In the genomic region with DNA sequence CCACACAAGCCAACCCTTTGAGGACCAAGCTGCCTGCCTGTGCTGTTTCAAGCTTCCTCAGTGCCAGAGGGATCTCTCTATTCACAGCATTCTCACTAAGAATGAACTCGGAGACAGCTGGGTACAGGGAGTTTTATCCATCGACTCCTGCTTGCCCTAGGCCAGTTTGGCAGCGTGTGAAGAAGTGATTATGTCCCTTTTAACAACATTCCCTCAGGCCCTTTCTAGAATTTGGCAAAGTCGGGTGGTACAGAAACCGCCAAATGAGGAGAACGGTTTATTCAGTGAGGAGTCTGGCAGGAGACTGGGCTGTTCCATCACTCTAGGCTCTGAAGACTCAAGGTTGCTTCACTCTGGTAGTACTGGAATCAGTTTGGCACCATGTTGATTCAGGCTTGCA, we compare ENCODE assay signal across 9 mouse cellular contexts. TPM values are rescaled to one million over a fixed set of nuclear protein-coding genes. Genes with fewer than 3 reads are reported as not detected.
A peak's percentile ranks its signal among the peaks of the same experiment; 100 is the strongest.
DNase-seq lines count a peak whose midpoint lies in the region; ATAC-seq and TF ChIP-seq lines count a peak whose summit lies in the region.
"Had no signal": no experiment of that assay in that cellular context is flagged by ENCODE, and none has a peak within 500 bp of the region (broad histone marks: within the 10 kb centered on the region; RNA-seq: fewer than 3 reads in every experiment).

No protein-coding gene starts in this region.

- no peaks in the 10 kb centered on the region for H3K9me3 ChIP-seq in heart, embryonic 16.5 days (replicated peaks; ENCODE audit: control insufficient read depth, low read length)
- H3K9me3 ChIP-seq in neural tube, embryonic 11.5 days (ENCODE audit: control insufficient read depth, low read length), result no peaks in the 10 kb centered on the region
- no peaks in the 10 kb centered on the region for H3K9me3 ChIP-seq in limb, embryonic 11.5 days (ENCODE audit: control insufficient read depth, low read length)
- H3K9me3 ChIP-seq in stomach, postnatal 0 days (ENCODE audit: control insufficient read depth, low read length), result no peaks in the 10 kb centered on the region

- no peak for TF ChIP-seq CTCF in stomach, postnatal 0 days (IDR thresholded peaks at IDR 0.05; ENCODE audit: low read depth)

- intact Hi-C loops in heart, postnatal 36 days (cut with DNase I), result no loop called here

- H3K36me3 ChIP-seq in heart, embryonic 16.5 days (ENCODE audit: control insufficient read depth, insufficient read depth), result no peaks in the 10 kb centered on the region
- H3K36me3 ChIP-seq in neural tube, embryonic 11.5 days (ENCODE audit: control insufficient read depth, insufficient read depth, low read length), result peaks cover 8% of the 10 kb centered on the region
- no peaks in the 10 kb centered on the region for H3K36me3 ChIP-seq in limb, embryonic 11.5 days (ENCODE audit: control insufficient read depth, insufficient read depth, low read length)
- no peaks in the 10 kb centered on the region; the same call in 1 of the 2 replicates for H3K36me3 ChIP-seq in stomach, postnatal 0 days (ENCODE audit: control insufficient read depth, insufficient read depth, low read length)

- WGBS in heart, embryonic 16.5 days, result 39% methylated on average over 6 of the region's 6 CpGs
- WGBS in neural tube, embryonic 11.5 days, result 21% methylated on average over 6 of the region's 6 CpGs
- 14% methylated on average over 6 of the region's 6 CpGs for WGBS in limb, embryonic 11.5 days
- 52% methylated on average over 6 of the region's 6 CpGs for WGBS in stomach, postnatal 0 days

- no peak overlapping the region for H3K27ac ChIP-seq in heart, embryonic 16.5 days (ENCODE audit: low read length)
- no peak overlapping the region for H3K27ac ChIP-seq in neural tube, embryonic 11.5 days (ENCODE audit: low read depth, low read length)
- H3K27ac ChIP-seq in limb, embryonic 11.5 days (replicated peaks; ENCODE audit: low read depth, low read length), result no peak overlapping the region
- H3K27ac ChIP-seq in stomach, postnatal 0 days (replicated peaks), result no peak overlapping the region

- H3K4me2 ChIP-seq in heart, embryonic 16.5 days (ENCODE audit: low read depth, low read length), result peak overlapping the region; percentile 83
- peak overlapping the region; percentile 62; the same call in 1 of the 2 replicates for H3K4me2 ChIP-seq in neural tube, embryonic 11.5 days (ENCODE audit: low read depth)
- peak overlapping the region; percentile 89; the same call in 1 of the 2 replicates for H3K4me2 ChIP-seq in limb, embryonic 11.5 days (ENCODE audit: low read depth, severe bottlenecking)
- peak overlapping the region; percentile 83; the same call in 1 of the 2 replicates for H3K4me2 ChIP-seq in stomach, postnatal 0 days (replicated peaks; ENCODE audit: low read depth)

- H3K4me1 ChIP-seq in heart, embryonic 16.5 days (ENCODE audit: control insufficient read depth, insufficient read depth, low read length), result peaks cover 23% of the 10 kb centered on the region
- H3K4me1 ChIP-seq in neural tube, embryonic 11.5 days (ENCODE audit: control insufficient read depth, insufficient read depth, low read length), result peaks cover 11% of the 10 kb centered on the region; the same call in 1 of the 2 replicates
- peaks cover 22% of the 10 kb centered on the region for H3K4me1 ChIP-seq in limb, embryonic 11.5 days (ENCODE audit: control insufficient read depth, insufficient read depth, low read length)
- H3K4me1 ChIP-seq in stomach, postnatal 0 days (replicated peaks; ENCODE audit: control insufficient read depth, insufficient read depth), result 0 out of 2 replicates have a peak, but pooled peaks cover 2% of the 10 kb centered on the region

- peaks cover 88% of the 10 kb centered on the region for H3K27me3 ChIP-seq in heart, embryonic 16.5 days (ENCODE audit: control insufficient read depth, insufficient read depth, low read length)
- peaks cover 72% of the 10 kb centered on the region for H3K27me3 ChIP-seq in neural tube, embryonic 11.5 days (ENCODE audit: control insufficient read depth, insufficient read depth, low read length)
- H3K27me3 ChIP-seq in limb, embryonic 11.5 days (ENCODE audit: control insufficient read depth, insufficient read depth, low read length), result peaks cover 77% of the 10 kb centered on the region
- peaks cover 28% of the 10 kb centered on the region for H3K27me3 ChIP-seq in stomach, postnatal 0 days (ENCODE audit: control insufficient read depth, insufficient read depth, low read length)

- no peak for DNase-seq in heart, postnatal 36 days
- no peak for DNase-seq in neural tube, embryonic 11.5 days (ENCODE audit: low spot score)
- no peak for DNase-seq in neural tube, embryonic 10.5 days (ENCODE audit: extremely low spot score, low spot score)
- DNase-seq in limb, embryonic 11.5 days (ENCODE audit: low spot score), result no peak
- no peak for DNase-seq in stomach, postnatal 0 days (ENCODE audit: low spot score)
- DNase-seq in adrenal gland, postnatal 25 days, result no peak
- no peak for DNase-seq in spleen, postnatal 10 days (ENCODE audit: low spot score in 2 of 2)

- no peak for TF ChIP-seq EP300 in stomach, postnatal 0 days (optimal IDR thresholded peaks at IDR 0.05)

- no peak overlapping the region for H3K9ac ChIP-seq in heart, embryonic 16.5 days (ENCODE audit: low read length)
- no peak overlapping the region for H3K9ac ChIP-seq in neural tube, embryonic 11.5 days (ENCODE audit: low read length)
- no peak overlapping the region for H3K9ac ChIP-seq in limb, embryonic 11.5 days (ENCODE audit: low read length)
- H3K9ac ChIP-seq in stomach, postnatal 0 days (ENCODE audit: low read length), result no peak overlapping the region

- ATAC-seq in heart, embryonic 16.5 days (replicated peaks; ENCODE audit: extremely low read depth, insufficient read depth, low FRiP score), result no peak
- ATAC-seq in neural tube, embryonic 11.5 days (ENCODE audit: insufficient read depth, low FRiP score, low TSS enrichment), result no peak
- ATAC-seq in limb, embryonic 11.5 days (ENCODE audit: insufficient number of reproducible peaks, low FRiP score, low TSS enrichment, low read depth), result no peak
- ATAC-seq in stomach, postnatal 0 days (ENCODE audit: low FRiP score, low TSS enrichment), result no peak

- peak overlapping the region; percentile 56 for H3K4me3 ChIP-seq in heart, embryonic 16.5 days (ENCODE audit: low read length)
- no peak overlapping the region for H3K4me3 ChIP-seq in neural tube, embryonic 11.5 days (ENCODE audit: low read depth, low read length)
- H3K4me3 ChIP-seq in limb, embryonic 11.5 days (ENCODE audit: low read depth, low read length), result peak overlapping the region; percentile 41
- H3K4me3 ChIP-seq in stomach, postnatal 0 days (ENCODE audit: low read depth, low read length), result no peak overlapping the region

RNA-seq across cellular contexts. Expression of gene Gp1bb, which starts 2.0 kb away (rescaled TPM):
- polyA plus RNA-seq in heart, embryonic 16.5 days (2015; fragmentation: Nextera tagmentation; extraction: Ambion mirVana), result 2.4 and 3.4 TPM in 2 replicates
- 1 to 10 TPM; 1.2 TPM for total RNA-seq in heart, postnatal 36 days (2021)
- 9.5 and 11.4 TPM in 2 replicates for polyA plus RNA-seq in neural tube, embryonic 11.5 days (2014; fragmentation: Nextera tagmentation; extraction: Ambion mirVana)
- 4.1 and 4.5 TPM in 2 replicates for polyA plus RNA-seq in limb, embryonic 11.5 days (2014; fragmentation: Nextera tagmentation; extraction: Ambion mirVana)
- polyA plus RNA-seq in stomach, postnatal 0 days (2015; fragmentation: Nextera tagmentation; extraction: Ambion mirVana), result 4.6 and 5.4 TPM in 2 replicates
- not detected in 2 replicates for total RNA-seq in adrenal gland, postnatal 25 days (2021)

RNA-seq across cellular contexts. Expression of gene Gm49601, which starts 6.0 kb away (rescaled TPM):
- 0.63 and 0.66 TPM in 2 replicates for polyA plus RNA-seq in heart, embryonic 16.5 days (2015; fragmentation: Nextera tagmentation; extraction: Ambion mirVana)
- 1 to 10 TPM in 1 of 2 experiments, under 1 TPM in 1; 0.60 to 1.6 TPM for total RNA-seq in heart, postnatal 36 days (2021)
- 3.6 and 3.8 TPM in 2 replicates for polyA plus RNA-seq in neural tube, embryonic 11.5 days (2014; fragmentation: Nextera tagmentation; extraction: Ambion mirVana)
- 2.3 and 2.4 TPM in 2 replicates for polyA plus RNA-seq in limb, embryonic 11.5 days (2014; fragmentation: Nextera tagmentation; extraction: Ambion mirVana)
- 0.97 and 1.5 TPM in 2 replicates for polyA plus RNA-seq in stomach, postnatal 0 days (2015; fragmentation: Nextera tagmentation; extraction: Ambion mirVana)
- total RNA-seq in adrenal gland, postnatal 25 days (2021), result 2.8 and 5.5 TPM in 2 replicates
- total RNA-seq: megakaryocyte-erythroid progenitor cell, adult 5-6 weeks had no signal

RNA-seq across cellular contexts. Expression of gene Sept5, which starts 9.6 kb away (rescaled TPM):
- 8.4 and 8.5 TPM in 2 replicates for polyA plus RNA-seq in heart, embryonic 16.5 days (2015; fragmentation: Nextera tagmentation; extraction: Ambion mirVana)
- total RNA-seq in heart, postnatal 36 days (2021), result 1 to 10 TPM; 3.7 to 3.8 TPM
- polyA plus RNA-seq in neural tube, embryonic 11.5 days (2014; fragmentation: Nextera tagmentation; extraction: Ambion mirVana), result 68.6 and 79.8 TPM in 2 replicates
- 30.0 and 31.1 TPM in 2 replicates for polyA plus RNA-seq in limb, embryonic 11.5 days (2014; fragmentation: Nextera tagmentation; extraction: Ambion mirVana)
- 38.0 and 38.8 TPM in 2 replicates for polyA plus RNA-seq in stomach, postnatal 0 days (2015; fragmentation: Nextera tagmentation; extraction: Ambion mirVana)
- total RNA-seq in adrenal gland, postnatal 25 days (2021), result 8.4 and 11.4 TPM in 2 replicates

RNA-seq across cellular contexts. Expression of gene Tbx1, which starts 29.7 kb away (rescaled TPM):
- polyA plus RNA-seq in heart, embryonic 16.5 days (2015; fragmentation: Nextera tagmentation; extraction: Ambion mirVana), result 0.47 and 1.5 TPM in 2 replicates
- total RNA-seq in heart, postnatal 36 days (2021), result 1 to 10 TPM in 1 of 2 experiments, under 1 TPM in 1; 0.51 to 2.2 TPM
- 3.8 and 5.3 TPM in 2 replicates for polyA plus RNA-seq in neural tube, embryonic 11.5 days (2014; fragmentation: Nextera tagmentation; extraction: Ambion mirVana)
- 2.3 and 2.5 TPM in 2 replicates for polyA plus RNA-seq in limb, embryonic 11.5 days (2014; fragmentation: Nextera tagmentation; extraction: Ambion mirVana)
- polyA plus RNA-seq in stomach, postnatal 0 days (2015; fragmentation: Nextera tagmentation; extraction: Ambion mirVana), result 0.34 TPM in 2 replicates
- 0.52 TPM in 1 of 2 replicates, not detected in the other for total RNA-seq in adrenal gland, postnatal 25 days (2021)
- total RNA-seq: megakaryocyte-erythroid progenitor cell, adult 5-6 weeks had no signal

Comparison
In these comparisons a context has a peak if more than half of its experiments do, and no peak if none do; other contexts are left out.
1. H3K4me3 ChIP-seq: peak in heart, embryonic 16.5 days (single experiment) and limb, embryonic 11.5 days (single experiment); none in neural tube, embryonic 11.5 days (single experiment) and stomach, postnatal 0 days (single experiment).
2. Peak in every context shown above with its lines, with median percentiles within 50 percentile points of each other: H3K4me2 ChIP-seq.